Mouse (Mus musculus): ENCODE data around the gene Tmem52. TPM values are rescaled to one million over a fixed set of nuclear protein-coding genes. Genes with fewer than 3 reads are reported as not detected.

The Tmem52 gene
- polyA plus RNA-seq, 1 experiment from 2014 or later = not detected

DNA sequence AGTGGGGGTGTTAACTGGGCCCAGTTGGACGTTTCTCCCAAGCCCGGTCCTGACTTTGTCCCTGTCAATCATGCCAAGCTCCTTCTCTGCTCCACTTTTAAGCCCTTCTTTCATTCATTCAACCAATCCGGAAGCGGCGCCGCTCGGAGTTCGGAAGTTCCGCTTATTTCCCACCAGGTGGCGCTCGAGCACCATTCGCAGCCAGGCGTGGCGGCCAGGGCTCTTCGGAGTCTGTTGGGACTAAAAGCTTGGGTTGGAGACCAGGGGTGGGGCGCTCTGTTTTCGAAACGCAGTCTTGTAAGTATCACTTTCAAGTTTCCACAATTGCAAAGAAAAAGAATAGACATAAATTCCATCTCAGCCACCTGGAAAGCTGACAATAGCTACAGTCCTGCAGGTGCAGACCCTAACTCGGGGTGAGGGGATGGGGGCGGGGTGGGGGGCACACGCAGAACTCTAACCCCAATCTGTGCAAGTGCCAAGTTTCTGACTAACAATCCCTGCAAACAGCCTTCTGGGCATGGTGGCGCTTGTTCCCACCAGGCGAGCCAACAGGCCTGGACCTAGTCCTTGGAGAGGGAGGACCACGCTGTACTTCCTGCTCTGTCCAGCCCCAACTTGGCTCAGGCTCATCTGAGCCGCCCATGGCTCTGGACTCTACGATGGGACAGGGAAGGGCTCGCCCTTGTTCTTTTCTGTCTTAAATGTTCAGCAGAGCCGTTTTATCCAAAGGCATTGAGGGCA lies 12.6 kb downstream of the Tmem52 start:
- Histone ChIP-seq H3K4me1 (replicated peaks) (peaks cover 5% of the 10 kb centered on the region; the same call in 1 of the 2 replicates), H3K9me3 (no peaks in the 10 kb centered on the region), H3K4me2 (peak overlapping the region; percentile 33; the same call in 1 of the 2 replicates), H3K4me3 (no peak overlapping the region), H3K9ac (0 out of 2 replicates have a peak overlapping the region, but pooled peaks have one; percentile 13), H3K36me3 (no peaks in the 10 kb centered on the region), H3K27me3 (peaks cover 3% of the 10 kb centered on the region; the same call in 1 of the 2 replicates), H3K27ac (no peak overlapping the region; the same call in 1 of the 2 replicates)
- WGBS = 24% methylated on average over 28 of the region's 28 CpGs
- peak; percentile 75 for ATAC-seq (ENCODE audit: low FRiP score)

DNA sequence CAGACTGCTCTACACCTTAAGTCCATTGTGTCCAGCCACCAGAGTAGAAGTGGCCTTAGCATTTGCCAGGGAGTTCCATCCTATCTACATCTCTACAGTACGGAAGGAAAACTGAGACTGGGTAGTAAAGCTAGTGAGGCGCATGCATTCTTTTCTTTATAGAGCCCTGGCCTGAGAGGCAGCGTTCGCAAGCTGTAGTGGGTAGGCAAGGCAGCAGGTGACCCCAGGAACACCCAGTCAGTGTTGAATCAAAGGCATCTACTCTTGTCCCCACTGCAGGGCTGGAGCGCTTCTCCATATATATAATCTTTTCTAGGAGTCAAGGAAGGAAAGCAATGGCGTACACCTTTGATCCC lies 13.2 kb downstream of the Tmem52 start:
- WGBS = 89% methylated on average over 6 of the region's 6 CpGs
- Histone ChIP-seq H3K4me2 (no peak overlapping the region), H3K27ac (no peak overlapping the region), H3K9ac (0 out of 2 replicates have a peak overlapping the region, but pooled peaks have one; percentile 13), H3K36me3 (no peaks in the 10 kb centered on the region), H3K4me1 (replicated peaks) (peaks cover 5% of the 10 kb centered on the region; the same call in 1 of the 2 replicates), H3K4me3 (no peak overlapping the region), H3K9me3 (no peaks in the 10 kb centered on the region), H3K27me3 (peaks cover 3% of the 10 kb centered on the region; the same call in 1 of the 2 replicates)
- ATAC-seq (ENCODE audit: low FRiP score) = no peak

DNA sequence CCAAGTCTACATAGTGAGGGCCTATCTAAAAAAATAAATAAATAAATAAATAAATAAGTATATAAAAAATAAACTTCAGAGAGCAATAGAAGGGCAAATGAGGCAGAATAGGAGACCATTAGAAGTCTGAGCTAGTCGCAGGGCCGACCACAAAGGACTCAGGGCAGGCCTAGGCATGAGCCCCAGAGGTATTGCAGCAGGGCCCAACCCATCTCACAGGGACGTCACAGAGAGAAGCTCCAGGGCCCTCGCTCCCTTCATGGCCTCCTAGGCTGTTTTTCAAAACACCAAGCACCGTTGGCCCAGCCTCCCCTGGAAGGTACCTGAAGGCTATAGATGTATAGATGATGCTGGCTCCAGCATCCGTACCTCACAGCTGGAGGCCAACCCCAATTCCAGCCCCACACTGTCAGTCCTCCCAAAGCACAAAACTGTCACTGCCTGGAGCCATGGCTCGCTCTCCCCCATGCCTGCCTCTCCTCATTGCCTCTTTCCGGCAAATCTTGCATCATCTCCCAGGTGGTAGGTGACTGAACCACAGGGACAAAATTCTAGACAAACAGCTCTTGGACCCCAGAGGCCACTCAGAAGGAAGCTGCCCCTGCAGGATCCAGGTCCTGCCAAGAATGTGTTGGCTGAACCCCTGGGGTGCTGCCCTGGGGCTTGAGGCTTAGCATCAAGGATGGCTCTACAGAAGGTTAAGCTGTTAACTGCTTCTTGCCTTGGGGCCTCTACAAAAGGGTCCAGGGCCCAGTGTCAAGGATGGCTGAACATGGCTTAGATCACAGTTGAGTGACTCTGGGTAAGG lies 14.0 kb downstream of the Tmem52 start:
- ATAC-seq (ENCODE audit: low FRiP score) = no peak
- H3K4me1 ChIP-seq (replicated peaks) = peaks cover 10% of the 10 kb centered on the region
- no peak overlapping the region for H3K27ac ChIP-seq
- H3K9ac ChIP-seq = peak overlapping the region; percentile 53; the same call in 1 of the 2 replicates
- 66% methylated on average over 8 of the region's 8 CpGs for WGBS
- H3K27me3 ChIP-seq = peaks cover under 1% of the 10 kb centered on the region; the same call in 1 of the 2 replicates
- no peaks in the 10 kb centered on the region for H3K9me3 ChIP-seq
- H3K36me3 ChIP-seq = no peaks in the 10 kb centered on the region
- H3K4me2 ChIP-seq = no peak overlapping the region
- H3K4me3 ChIP-seq = no peak overlapping the region

DNA sequence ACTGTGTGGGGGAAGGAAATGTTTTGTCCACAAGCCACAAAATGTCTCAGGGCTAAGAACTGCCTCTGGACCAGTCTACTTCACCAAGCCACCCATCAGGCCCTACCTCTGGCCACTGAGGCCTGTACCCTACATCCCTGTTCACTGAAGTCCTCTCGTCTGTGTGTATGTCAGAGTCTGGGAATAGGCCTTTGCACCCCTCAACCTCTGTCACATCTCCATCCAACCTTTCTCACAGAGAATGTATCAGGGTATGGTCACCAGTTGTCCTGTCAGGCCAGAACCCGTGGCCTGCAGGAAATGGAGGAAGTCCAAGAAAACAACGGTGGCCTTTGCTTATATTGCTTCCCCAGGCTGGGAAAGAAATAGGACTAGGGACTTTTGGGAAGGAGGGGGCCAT lies 16.6 kb downstream of the Tmem52 start:
- no peaks in the 10 kb centered on the region for H3K9me3 ChIP-seq
- no peak overlapping the region for H3K4me2 ChIP-seq
- no peak overlapping the region for H3K9ac ChIP-seq
- ATAC-seq (ENCODE audit: low FRiP score) = no peak
- H3K4me1 ChIP-seq (replicated peaks) = peaks cover 31% of the 10 kb centered on the region
- H3K36me3 ChIP-seq = no peaks in the 10 kb centered on the region
- no peaks in the 10 kb centered on the region for H3K27me3 ChIP-seq
- no peak overlapping the region for H3K4me3 ChIP-seq
- WGBS = 78% methylated on average over 3 of the region's 3 CpGs
- H3K27ac ChIP-seq = no peak overlapping the region

DNA sequence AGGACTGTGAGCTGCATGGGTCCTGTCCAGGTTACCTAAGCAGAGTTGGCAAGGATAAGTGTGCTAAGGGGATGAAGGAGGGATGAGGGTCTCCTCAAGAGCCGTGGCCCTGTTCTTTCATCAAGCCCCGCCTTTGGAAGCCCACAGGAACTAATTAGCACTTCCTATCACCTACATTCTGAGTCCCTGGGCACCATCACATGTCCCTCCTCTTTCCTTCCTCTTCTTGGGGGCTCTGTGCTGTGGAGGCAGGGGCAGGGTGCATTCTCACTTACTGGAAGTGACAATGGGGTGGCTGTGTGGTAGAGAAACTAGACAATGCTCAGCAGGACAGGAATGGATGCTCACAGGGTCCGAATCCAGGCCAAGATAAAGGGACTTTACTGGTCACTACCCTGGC lies 18.8 kb downstream of the Tmem52 start:
- Histone ChIP-seq H3K36me3 (no peaks in the 10 kb centered on the region), H3K4me1 (replicated peaks) (peaks cover 30% of the 10 kb centered on the region), H3K27ac (peak overlapping the region; percentile 70), H3K4me3 (no peak overlapping the region), H3K9me3 (no peaks in the 10 kb centered on the region), H3K9ac (peak overlapping the region; percentile 31; the same call in 1 of the 2 replicates), H3K27me3 (no peaks in the 10 kb centered on the region), H3K4me2 (no peak overlapping the region)
- ATAC-seq (ENCODE audit: low FRiP score) = no peak
- 47% methylated on average over 3 of the region's 3 CpGs for WGBS

DNA sequence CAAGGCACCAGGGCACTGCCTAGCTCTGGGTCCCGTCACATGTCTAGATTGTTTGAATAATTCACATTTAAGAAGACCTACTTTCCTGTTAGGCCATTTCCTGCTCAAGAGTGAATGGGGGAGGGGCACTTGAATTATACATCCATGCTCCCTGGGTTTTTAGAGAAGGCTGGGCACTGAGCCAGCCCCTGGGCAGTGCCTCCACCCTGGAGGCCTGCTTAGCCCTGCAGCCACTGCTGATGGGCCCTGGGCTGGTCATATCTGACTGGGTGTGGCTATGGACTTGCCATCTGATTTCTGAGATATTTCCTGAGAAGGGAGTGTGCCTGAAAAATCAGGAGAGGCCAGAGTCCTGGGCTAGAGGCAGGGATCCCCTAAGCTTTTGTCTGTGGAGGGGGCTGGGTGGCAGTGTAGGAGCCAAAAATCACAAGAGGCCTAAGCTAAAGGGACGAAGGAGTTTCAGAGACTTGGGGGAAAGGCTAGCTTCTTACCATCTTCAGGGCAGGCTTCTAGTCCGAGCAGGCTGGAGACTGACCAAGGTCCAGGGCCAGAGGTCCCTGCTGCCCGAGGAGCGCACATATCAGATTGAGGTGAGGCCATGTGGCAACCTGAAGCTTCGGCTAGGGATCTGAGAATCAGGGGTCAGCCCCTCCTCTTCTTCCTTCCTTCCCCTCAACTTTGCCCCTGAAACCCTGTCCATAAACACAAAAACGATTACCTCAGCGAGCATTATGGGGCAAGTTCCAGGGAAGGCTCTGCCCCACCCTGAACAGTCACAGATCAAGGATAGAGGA lies 19.5 kb downstream of the Tmem52 start:
- Histone ChIP-seq H3K4me2 (no peak overlapping the region), H3K4me1 (replicated peaks) (peaks cover 33% of the 10 kb centered on the region), H3K4me3 (no peak overlapping the region), H3K9me3 (no peaks in the 10 kb centered on the region), H3K36me3 (no peaks in the 10 kb centered on the region), H3K27ac (peak overlapping the region; percentile 70), H3K27me3 (no peaks in the 10 kb centered on the region), H3K9ac (peak overlapping the region; percentile 31; the same call in 1 of the 2 replicates)
- WGBS = 81% methylated on average over 8 of the region's 8 CpGs
- no peak for ATAC-seq (ENCODE audit: low FRiP score)

DNA sequence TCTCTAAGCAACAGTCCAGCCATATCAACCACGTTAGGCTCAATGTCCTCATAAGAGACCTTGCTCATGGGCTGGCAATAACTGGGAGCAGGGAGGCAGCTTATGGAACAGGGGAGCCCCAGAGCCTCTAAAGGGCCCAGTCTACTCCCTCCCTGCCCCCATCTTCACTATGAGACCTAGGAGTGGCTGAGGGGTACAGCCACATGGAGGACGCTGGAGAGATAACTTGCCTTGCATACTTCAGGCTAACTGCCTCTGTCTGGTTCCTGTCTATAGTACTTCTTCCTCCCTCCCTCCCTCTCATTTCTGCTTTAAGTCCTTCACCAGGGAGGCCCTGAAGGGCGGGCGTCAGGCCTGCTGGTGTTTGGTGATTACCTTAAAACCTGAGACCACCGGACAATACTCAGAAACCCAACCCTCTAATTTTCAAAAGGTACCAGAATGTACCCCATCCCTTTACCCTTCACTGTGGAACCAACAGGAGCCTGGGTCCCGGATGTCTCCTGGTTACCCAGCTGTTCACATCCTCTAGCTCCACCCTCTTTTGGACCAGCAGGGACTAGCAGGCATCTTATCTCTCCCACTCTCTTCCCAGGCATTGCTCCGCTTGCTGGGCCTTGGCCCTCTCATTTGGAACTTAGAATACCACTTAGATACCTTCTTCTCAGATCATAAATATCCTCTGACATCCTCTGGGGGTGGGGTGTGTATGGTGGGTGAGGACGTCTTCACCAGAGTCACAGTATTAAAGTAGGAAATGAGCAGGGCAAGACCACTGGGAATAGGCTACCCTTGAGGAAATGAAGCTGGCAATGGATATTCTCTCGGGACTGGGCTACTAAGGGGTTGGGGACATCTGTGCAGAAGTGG lies 20.4 kb downstream of the Tmem52 start:
- H3K36me3 ChIP-seq = no peaks in the 10 kb centered on the region
- H3K9ac ChIP-seq = peak overlapping the region; percentile 100; the same call in 1 of the 2 replicates
- H3K27ac ChIP-seq = no peak overlapping the region
- H3K4me2 ChIP-seq = peak overlapping the region; percentile 82; the same call in 1 of the 2 replicates
- WGBS = 82% methylated on average over 9 of the region's 9 CpGs
- H3K9me3 ChIP-seq = no peaks in the 10 kb centered on the region
- peaks cover 42% of the 10 kb centered on the region for H3K4me1 ChIP-seq (replicated peaks)
- no peak for ATAC-seq (ENCODE audit: low FRiP score)
- H3K27me3 ChIP-seq = no peaks in the 10 kb centered on the region
- no peak overlapping the region for H3K4me3 ChIP-seq

DNA sequence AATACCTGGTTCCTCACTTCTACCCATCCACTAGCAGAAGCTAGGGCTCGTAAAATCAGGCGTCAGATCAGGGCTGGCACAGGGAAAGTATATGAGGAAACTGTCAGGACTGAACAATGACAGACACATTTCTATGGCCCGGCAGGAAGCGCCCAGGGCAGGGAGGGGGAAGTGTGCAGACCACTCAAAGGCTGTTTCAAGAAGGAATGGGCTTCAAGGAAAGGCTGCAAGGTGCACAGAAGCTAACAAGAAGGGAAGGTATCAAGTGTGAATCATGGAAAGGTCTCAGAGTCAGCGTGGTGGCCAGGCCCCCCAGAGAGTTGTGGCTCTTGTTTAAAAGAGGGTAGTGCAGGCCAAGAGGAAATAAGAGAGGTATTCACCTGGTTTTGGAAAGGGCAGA lies 21.5 kb downstream of the Tmem52 start:
- H3K27ac ChIP-seq = peak overlapping the region; percentile 97
- H3K9me3 ChIP-seq = no peaks in the 10 kb centered on the region
- H3K4me1 ChIP-seq (replicated peaks) = peaks cover 51% of the 10 kb centered on the region
- H3K9ac ChIP-seq = peak overlapping the region; percentile 100
- H3K27me3 ChIP-seq = no peaks in the 10 kb centered on the region
- 19% methylated on average over 5 of the region's 5 CpGs for WGBS
- no peaks in the 10 kb centered on the region for H3K36me3 ChIP-seq
- peak overlapping the region; percentile 99 for H3K4me3 ChIP-seq
- peak overlapping the region; percentile 82 for H3K4me2 ChIP-seq
- ATAC-seq (ENCODE audit: low FRiP score) = 0 out of 2 replicates have a peak, but pooled peaks have one; percentile 2

DNA sequence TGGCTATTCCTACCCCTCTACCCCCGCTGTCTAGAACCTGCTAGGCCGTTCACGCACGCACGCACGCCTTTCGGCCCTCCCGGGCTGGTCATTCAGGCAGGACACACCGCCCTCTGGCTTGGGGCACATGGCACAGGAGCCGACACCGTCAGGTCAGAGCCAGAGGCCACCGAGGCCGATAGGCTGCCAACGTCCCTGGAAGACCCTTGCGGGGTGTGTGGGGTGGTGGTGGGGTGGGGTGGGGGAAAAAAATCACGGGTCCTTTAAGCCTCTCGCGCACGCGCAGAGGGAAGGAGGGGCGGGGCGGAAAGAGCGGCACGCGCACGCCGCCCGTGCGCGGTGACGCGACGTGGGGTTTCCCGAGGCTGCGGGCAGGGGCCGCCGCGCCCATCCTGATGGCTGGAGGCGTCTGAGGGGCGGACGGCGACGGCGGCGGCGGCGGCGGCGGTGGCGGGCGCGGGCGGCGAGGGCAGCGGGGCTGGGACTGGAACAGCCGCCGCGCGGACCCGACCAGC lies 22.1 kb downstream of the Tmem52 start, which contains the start of gene Gnb1:
Gene Gnb1 (plus strand): TSS at position 372 of the 515 bp plus-strand sequence.
- peak; percentile 83 for ATAC-seq (ENCODE audit: low FRiP score)
- Histone ChIP-seq H3K9me3 (no peaks in the 10 kb centered on the region), H3K4me2 (peak within 1 kb of the TSS; percentile 82), H3K27ac (peak within 1 kb of the TSS; percentile 97), H3K4me1 (replicated peaks) (peaks cover 51% of the 10 kb centered on the region), H3K36me3 (no peaks in the 10 kb centered on the region), H3K4me3 (peak within 1 kb of the TSS; percentile 99), H3K27me3 (no peaks in the 10 kb centered on the region), H3K9ac (peak within 1 kb of the TSS; percentile 100)
- 0% methylated on average over 26 of the region's 60 CpGs for WGBS

DNA sequence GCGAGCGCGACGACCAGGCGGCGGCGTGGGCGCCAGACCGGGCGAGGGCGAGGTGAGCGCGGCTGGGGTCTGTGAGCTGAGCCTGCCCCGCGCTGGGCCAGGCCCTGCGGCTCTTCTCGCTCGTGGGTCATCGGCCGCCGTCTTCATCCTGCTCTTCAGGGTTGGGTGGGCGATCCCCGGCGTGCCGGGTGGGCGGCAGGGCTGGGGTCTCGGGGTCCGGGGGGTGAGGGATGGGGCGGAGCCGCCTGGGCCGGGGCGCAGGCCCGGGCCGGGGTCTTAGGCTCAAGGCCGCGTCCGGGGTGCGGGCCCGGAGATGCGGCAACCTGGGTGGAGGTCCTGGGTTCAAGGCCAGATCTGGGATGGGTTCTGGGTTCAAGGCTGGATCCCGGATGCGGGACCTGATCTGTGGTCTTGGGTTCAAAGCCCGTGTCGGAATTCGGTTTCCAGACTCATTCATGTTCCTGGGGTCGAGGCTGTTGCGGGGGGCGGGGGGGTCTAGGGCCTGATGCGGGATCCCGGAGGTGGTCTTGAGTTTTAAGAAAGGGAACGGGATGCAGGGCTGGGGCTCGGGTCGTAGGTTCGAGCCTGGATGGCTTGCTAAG lies 22.7 kb downstream of the Tmem52 start:
- Histone ChIP-seq H3K4me3 (peak overlapping the region; percentile 99), H3K9me3 (no peaks in the 10 kb centered on the region), H3K36me3 (no peaks in the 10 kb centered on the region), H3K9ac (peak overlapping the region; percentile 100), H3K4me1 (replicated peaks) (peaks cover 51% of the 10 kb centered on the region), H3K27me3 (no peaks in the 10 kb centered on the region), H3K27ac (peak overlapping the region; percentile 97), H3K4me2 (peak overlapping the region; percentile 82)
- peak; percentile 59 for ATAC-seq (ENCODE audit: low FRiP score)
- WGBS = 1% methylated on average over 42 of the region's 54 CpGs

Measured in hindbrain, embryonic 13.5 days (tissue).